Mouse (Mus musculus): ENCODE measurements around the gene Kcnh5. TPM values are rescaled to one million over a fixed set of nuclear protein-coding genes. Genes with fewer than 3 reads are reported as not detected.

Kcnh5 gene
- under 1 TPM; 0.23 to 0.40 TPM for total RNA-seq (2021)
- long read RNA-seq, experiment 1 = 0 reads
- long read RNA-seq, experiment 2 = 0 reads

DNA sequence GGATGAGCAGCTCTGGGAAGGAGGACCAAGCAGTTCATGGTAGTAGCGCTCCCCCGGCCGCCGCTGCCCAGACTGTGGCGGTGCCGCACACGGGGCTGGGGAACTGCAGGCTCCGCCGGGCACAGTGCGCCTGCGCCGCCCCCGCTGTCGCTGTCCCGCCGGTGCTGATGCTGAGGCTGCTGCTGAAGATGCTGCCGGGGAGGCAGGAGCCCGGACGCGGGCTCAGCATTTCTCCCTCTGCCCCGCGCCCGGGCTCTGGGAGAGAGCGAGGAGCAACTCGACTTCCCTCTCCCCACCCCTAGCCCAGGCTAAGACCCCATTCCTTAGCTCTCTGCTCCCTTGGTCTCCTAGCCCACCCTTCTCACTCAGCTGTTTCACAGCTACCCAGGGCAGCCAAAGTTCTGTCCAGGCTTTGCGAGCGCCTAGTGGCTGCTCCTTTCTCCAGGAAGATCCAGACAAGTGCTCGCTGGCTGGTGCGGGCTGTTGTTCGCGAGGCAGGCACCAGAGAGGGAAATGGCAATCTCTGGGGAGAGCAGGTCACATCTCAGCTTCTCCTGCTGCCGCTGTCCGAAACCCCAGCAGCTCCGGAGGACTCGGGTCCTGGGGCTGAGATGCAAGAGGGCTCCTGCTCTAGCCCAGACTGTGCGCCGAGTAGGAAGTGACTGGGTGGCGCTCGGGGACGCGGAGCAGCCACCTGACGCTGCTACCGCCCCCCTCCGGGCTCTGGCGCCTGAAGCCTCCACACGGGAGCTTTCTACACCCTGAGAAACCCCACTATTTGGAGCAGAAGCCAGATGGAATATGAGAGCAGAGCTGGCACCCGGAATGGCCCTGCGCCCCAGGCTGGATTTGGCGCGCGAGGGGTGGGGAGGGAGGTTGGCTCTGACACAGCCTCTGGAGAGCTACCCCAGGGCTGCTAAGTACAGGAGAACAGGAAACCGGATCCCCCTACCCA, at the start of gene Kcnh5:
Gene Kcnh5, minus strand, starts transcription at position 642 of the 955 bp plus-strand sequence.
- DNase-seq = peak; percentile 45

DNA sequence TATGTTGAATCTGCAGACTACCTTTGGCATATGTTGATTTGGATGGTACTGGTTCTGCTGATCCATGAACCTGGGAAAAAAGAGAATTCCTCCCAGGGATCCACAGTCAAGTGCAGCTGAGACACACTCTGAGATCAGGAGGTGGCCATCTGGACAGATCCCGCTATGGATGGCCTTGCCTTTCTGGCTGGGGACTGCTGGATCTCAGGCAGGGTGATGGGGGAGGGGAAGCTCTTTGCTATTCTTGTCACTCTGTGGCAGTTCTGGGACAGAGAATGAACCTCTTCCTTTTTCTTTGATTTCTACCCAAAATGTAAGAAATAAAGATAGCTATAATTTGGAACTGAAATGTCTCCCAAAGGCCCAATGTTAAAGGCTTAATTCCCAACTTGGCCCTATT, 46.8 kb upstream of the Kcnh5 start:
- no peak for DNase-seq

- DNase-seq = no peak
Observed at GRCm38 (mm10) chr12:75189413-75189812, 12.3 kb upstream of the Kcnh5 start.

DNA sequence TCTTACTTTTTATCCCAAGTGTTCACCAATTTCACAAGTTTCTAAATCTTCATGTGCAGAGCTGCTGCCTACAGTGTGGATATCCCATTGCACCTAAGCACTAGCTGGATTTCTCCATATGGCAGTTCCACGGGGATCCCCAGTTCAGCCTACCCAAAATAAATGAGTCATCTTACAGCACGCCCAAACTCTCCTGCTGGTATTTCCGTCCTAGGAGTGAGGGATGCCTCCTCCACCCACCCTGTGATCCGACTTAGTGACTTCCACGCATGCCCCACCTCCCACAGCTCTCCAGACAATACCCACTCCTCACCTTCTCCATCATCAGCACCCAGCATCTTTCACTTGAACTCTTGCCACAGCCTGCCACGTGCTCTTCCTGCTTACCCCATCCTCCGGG, 5.5 kb upstream of the Kcnh5 start:
- no peak for DNase-seq

GRCm38 (mm10) chr12:75179491-75179890, 2.4 kb upstream of the Kcnh5 start:
- DNase-seq = no peak

DNA sequence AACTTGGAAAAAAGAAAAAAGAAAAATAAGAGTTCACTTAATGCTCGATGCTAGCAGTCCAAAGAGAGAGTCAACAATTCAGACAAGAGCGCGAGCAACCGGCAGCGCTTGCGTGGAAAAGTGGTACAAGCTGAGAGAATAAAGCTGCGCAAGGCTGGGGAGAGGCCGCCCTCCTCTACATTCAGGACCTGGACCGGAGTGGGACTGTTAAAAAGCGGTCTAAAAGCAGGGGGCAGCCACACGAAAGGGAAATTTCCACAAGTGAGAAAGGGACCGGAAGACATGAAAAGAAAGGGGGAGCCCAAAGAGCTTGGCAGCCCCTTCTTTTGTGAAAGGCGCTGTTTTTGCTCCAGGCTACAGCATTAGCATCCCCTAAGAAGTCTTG, 506 bp upstream of the Kcnh5 start:
- no peak for DNase-seq

DNA sequence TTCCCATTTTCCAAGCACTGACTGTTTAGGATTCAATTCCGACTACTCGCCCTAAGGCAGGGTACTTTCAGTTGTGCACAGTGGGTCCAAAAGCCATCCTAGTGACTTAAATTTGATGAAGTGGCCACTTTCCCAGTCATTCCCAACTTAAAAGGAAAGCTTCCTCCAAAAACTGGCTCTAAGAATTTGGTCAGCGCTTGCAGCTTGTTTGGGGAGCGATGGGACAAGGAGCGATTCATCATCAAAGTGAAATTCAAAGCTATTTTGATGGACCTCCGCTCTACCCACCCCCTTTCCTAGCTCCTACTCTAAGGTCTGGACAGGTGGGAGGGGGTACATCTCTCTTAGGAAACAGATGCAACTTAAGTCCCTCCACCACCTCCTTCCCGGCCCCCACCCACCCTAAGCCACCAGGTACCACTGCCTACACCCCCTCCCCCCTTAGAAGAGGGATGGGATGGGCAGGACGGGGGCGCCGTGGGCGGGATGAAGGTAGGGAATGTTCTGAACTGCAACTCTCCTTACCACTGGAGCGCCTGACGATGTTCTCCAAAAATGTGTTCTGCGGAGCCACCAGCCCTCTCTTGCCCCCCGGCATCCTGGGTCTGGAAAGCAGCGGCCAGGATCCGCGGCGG, 1.1 kb downstream of the Kcnh5 start:
- no peak for DNase-seq

GRCm38 (mm10) chr12:75170970-75171369, 6.2 kb downstream of the Kcnh5 start:
- no peak for DNase-seq

- no peak for DNase-seq
Observed at GRCm38 (mm10) chr12:75153076-75153568, 24.0 kb downstream of the Kcnh5 start.

DNA sequence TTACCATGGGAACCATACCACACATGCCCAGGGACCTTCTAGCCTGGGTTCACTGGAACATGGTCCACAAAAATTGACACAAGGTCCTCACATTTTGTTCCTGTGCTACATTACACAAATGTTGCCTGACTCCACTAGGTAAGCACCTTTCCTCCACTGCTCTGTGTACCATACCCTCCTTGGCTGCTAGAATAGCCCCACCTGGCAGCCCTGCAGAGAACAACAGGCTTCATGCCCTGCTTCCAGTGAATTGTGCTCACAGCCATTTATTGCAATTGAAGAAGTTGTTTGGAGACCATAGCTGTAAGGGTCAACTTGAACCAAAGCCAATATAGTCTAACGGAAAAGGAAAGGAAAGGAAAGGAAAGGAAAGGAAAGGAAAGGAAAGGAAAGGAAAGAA, 37.3 kb downstream of the Kcnh5 start:
- DNase-seq = no peak

DNA sequence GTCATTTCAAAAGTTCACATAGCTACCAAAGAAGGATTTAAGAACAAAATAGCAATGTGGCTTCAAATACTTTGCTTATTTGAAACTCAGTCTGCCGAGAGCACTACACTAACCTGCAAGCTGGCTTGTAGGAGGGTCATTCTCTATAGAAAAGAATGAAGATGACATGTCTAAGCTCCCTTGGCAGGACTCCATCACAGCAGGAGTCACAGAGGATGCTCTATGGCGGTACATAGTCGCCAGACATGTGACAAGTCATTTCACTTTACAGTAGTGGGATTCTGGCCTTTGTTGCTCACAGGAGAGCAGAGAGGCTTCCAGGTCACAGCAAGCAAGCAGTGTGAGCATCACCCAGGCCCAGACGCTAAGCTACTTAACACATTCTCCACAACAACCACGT, 85.2 kb downstream of the Kcnh5 start:
- no peak for DNase-seq

- no peak for DNase-seq
Observed at GRCm38 (mm10) chr12:75090957-75091356, 86.2 kb downstream of the Kcnh5 start.

DNA sequence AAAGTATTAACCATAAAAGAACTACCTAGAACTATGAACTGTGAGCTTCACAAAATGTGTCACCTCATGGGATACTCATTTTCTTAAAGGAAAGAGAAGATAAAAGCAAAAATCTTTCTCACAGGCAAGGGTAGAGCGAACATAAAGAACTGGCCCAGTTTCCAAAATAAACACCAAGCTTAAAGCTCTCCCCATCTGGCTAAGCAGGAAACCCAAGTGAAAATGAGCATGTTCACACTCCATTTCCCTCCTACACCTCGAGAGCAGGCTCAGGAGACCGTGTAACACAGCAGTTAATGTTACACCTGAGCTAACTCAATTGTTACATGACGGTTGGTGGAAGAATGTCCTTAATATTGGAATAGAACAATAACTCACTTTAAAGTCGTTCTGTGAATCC, 100.0 kb downstream of the Kcnh5 start:
- no peak for DNase-seq

DNA sequence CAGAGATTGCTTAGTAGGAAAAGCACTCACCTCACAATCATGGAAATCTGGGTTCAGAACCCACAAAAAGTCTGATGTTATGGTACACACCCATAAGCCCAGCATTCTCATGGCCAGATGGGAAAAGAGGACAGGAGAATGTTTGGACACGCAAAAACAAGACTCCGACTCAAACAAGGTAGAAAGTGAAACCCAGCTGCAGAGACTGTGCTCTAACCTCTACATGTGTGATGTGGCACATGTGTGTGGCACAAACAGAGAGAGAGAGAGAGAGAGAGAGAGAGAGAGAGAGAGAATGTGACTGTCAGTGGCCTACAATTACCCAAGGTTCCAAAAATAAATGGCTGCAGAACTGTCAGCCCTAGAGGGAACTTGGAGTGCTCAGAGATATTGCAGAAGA, 106.1 kb downstream of the Kcnh5 start:
- DNase-seq = no peak

DNA sequence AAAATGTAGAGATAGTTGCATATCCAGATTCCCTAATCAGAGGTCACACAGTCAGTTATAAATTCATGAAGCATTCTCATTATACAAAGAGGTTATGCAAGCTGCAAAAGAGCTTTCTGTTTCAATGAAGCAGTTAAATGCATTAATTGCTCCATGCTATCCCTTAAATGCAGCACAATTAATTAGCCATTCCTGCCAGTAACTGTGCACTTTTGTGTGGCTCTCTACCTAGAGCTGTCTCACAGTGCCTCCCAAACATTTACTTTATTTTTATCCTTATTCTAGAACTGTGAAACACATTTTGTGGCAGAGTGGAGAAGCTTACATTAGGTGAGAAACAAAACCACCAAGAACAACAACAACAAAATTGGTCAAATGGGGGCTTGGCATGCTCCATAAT, 114.6 kb downstream of the Kcnh5 start:
- no peak for DNase-seq

DNA sequence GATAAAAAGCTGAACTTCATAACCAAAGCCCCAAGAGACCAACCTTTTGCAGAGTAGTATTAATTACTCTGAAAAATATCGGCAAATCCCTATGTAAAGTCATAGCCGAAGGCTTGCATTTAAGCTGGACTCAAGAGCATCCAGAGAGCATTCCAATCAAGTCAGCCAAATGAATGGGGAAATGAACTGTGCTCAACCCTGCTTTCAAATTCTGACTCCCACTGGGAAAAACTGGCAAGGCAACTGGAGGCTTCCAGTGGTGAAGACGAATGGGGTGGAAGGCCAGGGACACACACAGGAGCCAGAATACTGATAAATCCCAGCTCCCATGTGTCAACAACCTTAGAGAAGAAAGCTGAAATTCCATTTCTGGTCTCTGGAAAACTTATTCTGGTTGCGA, 115.4 kb downstream of the Kcnh5 start:
- no peak for DNase-seq

DNA sequence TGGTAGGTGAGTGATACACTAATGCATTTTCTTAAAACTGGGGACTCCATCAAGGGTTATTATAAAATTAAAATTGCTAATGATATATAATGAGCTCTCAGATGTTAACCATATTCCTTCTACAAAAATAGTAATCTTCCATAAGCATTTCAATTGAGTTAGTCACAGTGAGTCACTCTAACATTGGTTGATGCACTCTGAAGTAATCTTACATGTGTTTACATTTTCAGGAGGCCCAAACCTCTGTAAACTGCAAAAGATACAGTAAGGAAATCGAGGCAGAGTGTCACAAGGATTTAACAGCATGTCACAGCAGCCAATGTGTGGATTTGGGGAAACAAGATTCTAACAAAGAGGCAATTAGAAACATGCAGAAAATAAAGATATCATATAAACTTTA, 123.4 kb downstream of the Kcnh5 start:
- DNase-seq = no peak

- DNase-seq = no peak
Observed at GRCm38 (mm10) chr12:75036694-75037093, 140.4 kb downstream of the Kcnh5 start.

- no peak for DNase-seq
Observed at GRCm38 (mm10) chr12:75031970-75032864, 144.9 kb downstream of the Kcnh5 start.

DNA sequence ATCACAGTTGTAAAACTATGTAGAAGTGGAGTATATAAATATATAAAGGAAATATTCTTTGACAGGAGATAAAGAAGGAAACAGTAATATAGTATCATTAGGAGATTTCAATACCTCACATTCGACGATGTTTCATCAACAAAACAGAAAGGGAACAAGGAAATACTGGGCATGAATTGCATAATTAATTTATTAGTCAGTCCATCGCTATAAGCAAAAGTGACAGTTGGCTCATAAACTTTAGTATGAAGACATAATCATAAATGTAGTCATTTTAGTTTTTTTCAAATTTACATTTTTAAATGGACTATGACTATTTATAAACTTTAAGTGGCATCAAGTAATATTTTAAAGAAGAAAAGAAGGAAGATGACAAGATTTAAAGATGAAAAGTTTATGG, 205.9 kb downstream of the Kcnh5 start:
- DNase-seq = no peak

DNA sequence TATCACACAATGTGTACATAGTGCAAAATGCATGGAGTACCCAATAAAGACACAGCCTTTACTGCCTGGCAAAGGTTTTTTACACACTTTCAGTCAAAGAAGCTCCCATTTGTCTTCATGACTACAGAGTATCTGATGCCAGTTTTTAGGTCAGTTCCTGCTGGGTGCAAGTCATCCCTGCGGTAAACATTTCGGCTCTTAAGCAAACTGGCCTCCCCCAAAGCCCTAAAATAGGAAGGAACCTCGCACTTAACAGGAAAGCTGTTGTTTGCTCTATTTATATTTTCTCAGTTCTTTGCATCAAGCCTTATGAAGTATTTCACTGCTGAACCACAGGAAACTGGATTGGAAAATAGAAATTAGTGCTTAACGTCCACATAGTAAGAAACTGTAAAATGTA, 207.7 kb downstream of the Kcnh5 start:
- no peak for DNase-seq

- no peak for DNase-seq
Observed at GRCm38 (mm10) chr12:74966266-74966665, 210.9 kb downstream of the Kcnh5 start.

Data from gastrocnemius, postnatal 10 days (tissue).